Mouse (Mus musculus): ENCODE data around the gene Slc48a1. TPM values are rescaled to one million over a fixed set of nuclear protein-coding genes. Genes with fewer than 3 reads are reported as not detected.

Gene Slc48a1
- polyA plus RNA-seq, 1 experiment from 2014 or later: 36.7 TPM

- WGBS: 63% methylated on average over 19 of the region's 19 CpGs
- no peaks in the 10 kb centered on the region for H3K27me3 ChIP-seq (ENCODE audit: control insufficient read depth, insufficient read depth, low read length)
- H3K9ac ChIP-seq (ENCODE audit: low read length): no peak overlapping the region
- TF ChIP-seq EP300 (optimal IDR thresholded peaks at IDR 0.05) (no peak), CTCF (IDR thresholded peaks at IDR 0.05; ENCODE audit: low read depth) (no peak)
- H3K4me2 ChIP-seq (replicated peaks; ENCODE audit: low read depth): no peak overlapping the region
- H3K4me3 ChIP-seq (ENCODE audit: low read depth, low read length): no peak overlapping the region
- H3K4me1 ChIP-seq (replicated peaks; ENCODE audit: control insufficient read depth, insufficient read depth): peaks cover 2% of the 10 kb centered on the region; the same call in 1 of the 2 replicates
- DNase-seq (ENCODE audit: low spot score) (no peak), ATAC-seq (ENCODE audit: low FRiP score, low TSS enrichment) (no peak)
- no peaks in the 10 kb centered on the region for H3K9me3 ChIP-seq (ENCODE audit: control insufficient read depth, low read length)
- peaks cover 9% of the 10 kb centered on the region; the same call in 1 of the 2 replicates for H3K36me3 ChIP-seq (ENCODE audit: control insufficient read depth, insufficient read depth, low read length)
- no peak overlapping the region; the same call in 1 of the 2 replicates for H3K27ac ChIP-seq (replicated peaks)
Measured at GRCm38 (mm10) chr15:97787799-97788667, 9.7 kb downstream of the Slc48a1 start.

DNA sequence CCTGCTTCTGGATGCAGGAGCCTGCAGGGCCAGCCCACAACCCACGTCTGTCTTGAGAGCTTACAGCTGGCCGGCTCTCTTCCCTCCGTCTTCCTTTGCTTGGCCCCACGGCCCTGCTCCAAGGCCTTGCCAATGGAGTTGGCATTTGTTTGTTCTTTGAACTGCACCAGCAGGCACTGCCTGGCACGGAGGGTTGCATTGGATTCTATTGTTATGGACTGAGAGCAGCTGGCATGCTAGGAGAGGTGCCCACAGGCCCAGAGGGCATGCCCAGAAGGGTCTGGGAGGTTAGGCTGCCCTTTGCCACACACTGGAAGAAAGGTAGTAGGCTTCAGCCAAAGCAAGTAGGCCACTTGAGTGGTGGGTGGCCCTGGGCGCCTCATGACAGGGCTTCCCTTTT lies 10.5 kb downstream of the Slc48a1 start:
- Histone ChIP-seq H3K9me3 (ENCODE audit: control insufficient read depth, low read length) (no peaks in the 10 kb centered on the region), H3K4me3 (ENCODE audit: low read depth, low read length) (no peak overlapping the region), H3K4me1 (replicated peaks; ENCODE audit: control insufficient read depth, insufficient read depth) (peaks cover 2% of the 10 kb centered on the region; the same call in 1 of the 2 replicates), H3K27ac (replicated peaks) (peak overlapping the region; percentile 18), H3K4me2 (replicated peaks; ENCODE audit: low read depth) (no peak overlapping the region), H3K36me3 (ENCODE audit: control insufficient read depth, insufficient read depth, low read length) (peaks cover 9% of the 10 kb centered on the region; the same call in 1 of the 2 replicates), H3K27me3 (ENCODE audit: control insufficient read depth, insufficient read depth, low read length) (no peaks in the 10 kb centered on the region), H3K9ac (ENCODE audit: low read length) (no peak overlapping the region; the same call in 1 of the 2 replicates)
- ATAC-seq (ENCODE audit: low FRiP score, low TSS enrichment) (no peak), DNase-seq (ENCODE audit: low spot score) (no peak)
- WGBS: 37% methylated on average over 6 of the region's 6 CpGs
- TF ChIP-seq CTCF (IDR thresholded peaks at IDR 0.05; ENCODE audit: low read depth) (no peak), EP300 (optimal IDR thresholded peaks at IDR 0.05) (no peak)

DNA sequence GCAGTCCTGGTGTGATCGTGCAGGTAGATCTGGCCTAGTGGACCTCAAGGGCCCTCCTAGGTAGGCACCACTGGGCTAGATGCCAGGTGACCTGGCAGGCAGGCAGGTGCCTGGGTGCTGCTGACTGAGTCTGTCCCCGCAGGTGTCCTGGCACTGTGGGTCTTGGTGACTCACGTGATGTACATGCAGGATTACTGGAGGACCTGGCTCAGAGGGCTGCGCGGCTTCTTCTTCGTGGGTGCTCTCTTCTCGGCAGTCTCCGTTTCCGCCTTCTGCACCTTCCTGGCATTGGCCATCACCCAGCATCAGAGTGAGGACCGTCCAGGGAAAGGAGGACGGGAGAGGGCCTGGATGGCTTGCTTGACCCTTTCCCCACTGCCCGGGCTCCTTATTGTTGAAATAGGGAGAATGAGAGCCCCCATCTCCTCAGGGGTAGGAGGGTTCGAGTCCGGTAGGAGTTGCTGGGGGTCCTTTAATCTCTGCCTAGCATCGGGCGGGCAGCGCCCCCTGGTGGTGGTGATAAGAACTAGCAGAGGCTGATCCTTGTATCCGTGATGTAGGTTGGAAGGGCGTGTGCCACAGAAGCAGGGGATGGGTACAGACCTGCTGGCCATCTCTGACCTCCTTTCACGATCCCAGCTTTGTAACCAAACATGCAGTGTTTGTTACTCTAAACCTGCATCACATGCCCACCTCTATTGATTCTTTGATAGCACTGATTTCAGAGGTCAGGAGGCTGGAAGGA lies 11.6 kb downstream of the Slc48a1 start:
- TF ChIP-seq EP300 (optimal IDR thresholded peaks at IDR 0.05) (no peak), CTCF (IDR thresholded peaks at IDR 0.05; ENCODE audit: low read depth) (peak; percentile 87)
- Histone ChIP-seq H3K36me3 (ENCODE audit: control insufficient read depth, insufficient read depth, low read length) (peaks cover 13% of the 10 kb centered on the region), H3K4me1 (replicated peaks; ENCODE audit: control insufficient read depth, insufficient read depth) (peaks cover 2% of the 10 kb centered on the region; the same call in 1 of the 2 replicates), H3K9ac (ENCODE audit: low read length) (no peak overlapping the region), H3K4me3 (ENCODE audit: low read depth, low read length) (no peak overlapping the region), H3K4me2 (replicated peaks; ENCODE audit: low read depth) (no peak overlapping the region), H3K9me3 (ENCODE audit: control insufficient read depth, low read length) (no peaks in the 10 kb centered on the region), H3K27ac (replicated peaks) (no peak overlapping the region), H3K27me3 (ENCODE audit: control insufficient read depth, insufficient read depth, low read length) (no peaks in the 10 kb centered on the region)
- ATAC-seq (ENCODE audit: low FRiP score, low TSS enrichment): 0 out of 2 replicates have a peak, but pooled peaks have one; percentile 13
- DNase-seq (ENCODE audit: low spot score): peak; percentile 52
- 56% methylated on average over 20 of the region's 20 CpGs for WGBS

DNA sequence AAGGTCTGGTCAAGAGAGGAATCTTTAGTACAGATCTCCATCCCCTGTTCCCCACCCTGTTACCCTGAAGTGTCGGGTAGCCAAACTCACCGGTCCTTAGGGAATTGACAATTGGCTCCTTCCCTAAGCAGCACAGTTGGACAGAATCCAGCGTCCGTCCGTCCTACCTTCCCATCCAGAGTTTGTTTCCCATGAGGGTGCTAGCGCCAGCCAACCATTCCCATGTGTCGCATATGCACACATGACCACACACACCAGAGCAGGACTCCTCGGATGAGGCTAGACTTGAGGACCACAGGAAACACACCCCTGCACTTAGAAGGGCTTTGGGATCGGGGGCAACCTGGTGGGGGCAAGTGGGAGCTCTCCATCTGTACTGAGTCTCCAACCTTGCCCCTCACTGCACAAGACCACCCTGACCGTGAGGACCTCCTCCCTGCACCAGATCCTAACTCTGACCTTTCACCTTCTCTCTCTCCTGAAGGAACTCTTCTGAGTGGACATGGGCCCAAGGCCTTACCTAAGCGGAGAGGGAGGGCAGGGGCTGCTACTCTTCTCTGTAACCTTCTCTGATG lies 12.9 kb downstream of the Slc48a1 start:
- Histone ChIP-seq H3K36me3 (ENCODE audit: control insufficient read depth, insufficient read depth, low read length) (peaks cover 18% of the 10 kb centered on the region), H3K4me3 (ENCODE audit: low read depth, low read length) (no peak overlapping the region), H3K9me3 (ENCODE audit: control insufficient read depth, low read length) (no peaks in the 10 kb centered on the region), H3K4me2 (replicated peaks; ENCODE audit: low read depth) (no peak overlapping the region), H3K27ac (replicated peaks) (no peak overlapping the region), H3K4me1 (replicated peaks; ENCODE audit: control insufficient read depth, insufficient read depth) (peaks cover 2% of the 10 kb centered on the region; the same call in 1 of the 2 replicates), H3K9ac (ENCODE audit: low read length) (no peak overlapping the region), H3K27me3 (ENCODE audit: control insufficient read depth, insufficient read depth, low read length) (no peaks in the 10 kb centered on the region)
- ATAC-seq (ENCODE audit: low FRiP score, low TSS enrichment): no peak
- WGBS: 87% methylated on average over 11 of the region's 11 CpGs
- TF ChIP-seq EP300 (optimal IDR thresholded peaks at IDR 0.05): no peak
- no peak for TF ChIP-seq CTCF (IDR thresholded peaks at IDR 0.05; ENCODE audit: low read depth)
- no peak for DNase-seq (ENCODE audit: low spot score)

- DNase-seq (ENCODE audit: low spot score) (no peak), ATAC-seq (ENCODE audit: low FRiP score, low TSS enrichment) (no peak)
- Histone ChIP-seq H3K4me1 (replicated peaks; ENCODE audit: control insufficient read depth, insufficient read depth) (no peaks in the 10 kb centered on the region), H3K27ac (replicated peaks) (no peak overlapping the region), H3K27me3 (ENCODE audit: control insufficient read depth, insufficient read depth, low read length) (no peaks in the 10 kb centered on the region), H3K9ac (ENCODE audit: low read length) (no peak overlapping the region), H3K36me3 (ENCODE audit: control insufficient read depth, insufficient read depth, low read length) (peaks cover 25% of the 10 kb centered on the region), H3K9me3 (ENCODE audit: control insufficient read depth, low read length) (no peaks in the 10 kb centered on the region), H3K4me2 (replicated peaks; ENCODE audit: low read depth) (no peak overlapping the region), H3K4me3 (ENCODE audit: low read depth, low read length) (no peak overlapping the region)
- WGBS: 93% methylated on average over 18 of the region's 18 CpGs
- TF ChIP-seq CTCF (IDR thresholded peaks at IDR 0.05; ENCODE audit: low read depth): no peak
- TF ChIP-seq EP300 (optimal IDR thresholded peaks at IDR 0.05): no peak
Measured at GRCm38 (mm10) chr15:97793386-97794153, 15.2 kb downstream of the Slc48a1 start.
